Mouse (Mus musculus): ENCODE data around the gene Actg2. TPM values are rescaled to one million over a fixed set of nuclear protein-coding genes. Genes with fewer than 3 reads are reported as not detected.

The Actg2 gene
- polyA plus RNA-seq (2015; fragmentation: Nextera tagmentation; extraction: Ambion mirVana) = 3.4 and 20.0 TPM in 2 replicates

DNA sequence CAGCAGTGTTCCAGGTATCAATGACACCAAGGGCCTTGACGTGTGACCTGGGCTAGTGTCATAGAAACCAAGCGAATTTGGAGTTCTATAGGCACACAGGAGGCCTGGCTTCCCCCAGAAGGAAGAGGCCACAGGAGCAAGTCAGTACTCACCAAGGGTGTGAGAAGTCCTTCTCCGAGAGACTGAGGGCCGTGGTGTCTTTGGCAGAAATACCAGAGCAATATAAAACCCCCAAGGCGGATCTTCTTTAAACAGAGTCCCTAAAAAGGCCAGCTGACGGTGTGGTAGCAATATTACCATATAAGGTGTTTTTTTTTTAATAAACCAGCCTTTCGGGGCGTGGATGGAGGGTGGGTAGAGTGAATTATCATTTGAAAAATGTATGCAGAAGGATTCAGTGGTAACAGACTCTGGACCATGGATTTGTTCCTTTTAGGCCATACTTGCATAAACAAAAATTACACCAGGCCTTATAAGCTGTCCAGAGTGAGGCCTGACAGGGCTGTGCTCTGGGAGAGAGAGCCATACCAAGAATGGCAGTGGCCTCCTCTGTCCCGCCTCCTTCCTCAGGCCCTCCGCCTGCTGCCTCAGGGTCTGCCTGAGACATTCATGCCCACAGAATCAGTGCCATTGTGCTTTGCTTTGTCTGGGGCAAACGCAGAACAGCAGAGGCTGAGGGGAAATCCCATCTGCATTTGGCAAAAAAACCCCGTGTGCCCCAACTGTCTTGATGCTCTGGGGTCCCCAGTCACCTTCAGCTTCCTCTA, at the start of gene Actg2:
Gene Actg2 (minus strand): TSS at position 238 of the 767 bp plus-strand sequence.

GRCm38 (mm10) chr6:83572671-83573070, 36.6 kb upstream of the Actg2 start, which contains the start of gene Stambp:
Stambp (minus strand) TSS chr6:83572729.

DNA sequence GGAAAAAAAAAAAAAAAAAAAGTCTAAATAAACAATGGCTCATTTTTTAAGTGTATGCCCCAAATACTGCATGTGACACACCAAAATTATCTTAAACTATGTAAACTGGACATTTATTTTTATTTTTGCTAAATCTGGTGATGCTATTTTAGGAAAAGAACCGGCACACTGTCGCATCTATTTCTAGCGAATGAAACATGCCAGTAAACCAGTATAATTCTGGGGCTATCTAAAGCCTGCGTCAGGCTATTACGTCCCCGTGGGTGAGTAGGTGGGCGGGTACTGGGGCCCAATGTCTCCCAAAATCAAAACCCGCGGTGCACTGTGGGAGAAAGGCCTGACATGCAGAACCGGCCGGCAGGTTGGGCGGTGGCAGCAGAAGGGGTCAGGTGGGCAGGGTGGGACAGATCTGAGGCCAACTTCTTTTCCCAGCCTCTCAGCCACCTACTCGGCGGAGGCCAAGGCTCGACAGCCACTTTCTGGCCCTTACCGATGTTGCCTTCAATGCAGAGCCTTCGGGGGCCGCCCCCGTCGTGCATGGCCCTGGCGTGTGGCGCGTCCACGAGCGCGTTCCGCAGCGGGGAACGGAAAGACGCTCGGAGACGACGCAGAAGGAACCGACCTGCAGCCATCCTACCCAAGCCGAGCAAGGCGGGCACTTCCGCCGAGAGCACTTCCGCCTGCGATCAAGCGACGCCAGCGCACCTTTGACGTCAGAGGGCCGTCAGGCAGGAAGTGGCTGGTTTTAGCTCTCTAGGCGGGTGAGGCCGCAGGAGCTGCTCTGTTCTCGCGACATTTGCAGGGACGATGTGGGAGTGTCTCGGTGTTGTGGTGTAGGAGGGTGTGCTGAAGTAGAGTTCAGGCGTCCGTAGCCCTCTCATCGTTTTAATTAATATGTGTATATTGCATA, 29.6 kb downstream of the Actg2 start, which contains the start of gene Dguok:
Gene Dguok (minus strand): TSS at position 712 of the 910 bp plus-strand sequence.

Other genes starting within 250 kb of the Actg2 start
- 18.6 and 19.4 TPM in 2 replicates for gene Mthfd2, start 210.4 kb downstream of the Actg2 start, polyA plus RNA-seq (2015; fragmentation: Nextera tagmentation; extraction: Ambion mirVana)
- 33.9 and 40.3 TPM in 2 replicates for gene Mob1a, start 210.2 kb downstream of the Actg2 start, polyA plus RNA-seq (2015; fragmentation: Nextera tagmentation; extraction: Ambion mirVana)
- 308 and 352 TPM in 2 replicates for gene Bola3, start 187.1 kb downstream of the Actg2 start, polyA plus RNA-seq (2015; fragmentation: Nextera tagmentation; extraction: Ambion mirVana)
- gene Tet3, start 77.2 kb downstream of the Actg2 start, polyA plus RNA-seq (2015; fragmentation: Nextera tagmentation; extraction: Ambion mirVana) = 25.0 and 26.5 TPM in 2 replicates
- 47.3 and 62.3 TPM in 2 replicates for gene Dguok, start 29.3 kb downstream of the Actg2 start, polyA plus RNA-seq (2015; fragmentation: Nextera tagmentation; extraction: Ambion mirVana)
- gene Stambp, start 36.5 kb upstream of the Actg2 start, polyA plus RNA-seq (2015; fragmentation: Nextera tagmentation; extraction: Ambion mirVana) = 23.6 and 35.6 TPM in 2 replicates
- gene Clec4f, start 119.9 kb upstream of the Actg2 start, polyA plus RNA-seq (2015; fragmentation: Nextera tagmentation; extraction: Ambion mirVana) = 1.5 and 2.8 TPM in 2 replicates
- not detected in 2 replicates for gene Cd207, start 141.6 kb upstream of the Actg2 start, polyA plus RNA-seq (2015; fragmentation: Nextera tagmentation; extraction: Ambion mirVana)
- gene Vax2, start 175.0 kb upstream of the Actg2 start, polyA plus RNA-seq (2015; fragmentation: Nextera tagmentation; extraction: Ambion mirVana) = not detected in 2 replicates
- 0.26 and 0.27 TPM in 2 replicates for gene Atp6v1b1, start 206.7 kb upstream of the Actg2 start, polyA plus RNA-seq (2015; fragmentation: Nextera tagmentation; extraction: Ambion mirVana)
- 0.11 and 0.22 TPM in 2 replicates for gene Ankrd53, start 226.4 kb upstream of the Actg2 start, polyA plus RNA-seq (2015; fragmentation: Nextera tagmentation; extraction: Ambion mirVana)
- gene Tex261, start 239.5 kb upstream of the Actg2 start, polyA plus RNA-seq (2015; fragmentation: Nextera tagmentation; extraction: Ambion mirVana) = 66.0 and 117 TPM in 2 replicates

Data from adrenal gland, postnatal 0 days (tissue).